Mouse (Mus musculus): ENCODE data around the gene Ltbp3. TPM values are rescaled to one million over a fixed set of nuclear protein-coding genes. Genes with fewer than 3 reads are reported as not detected.

Ltbp3 gene
- polyA plus RNA-seq, 1 experiment from 2014 or later: 15.5 TPM

- WGBS (ENCODE audit: missing documents): under 1% methylated on average over 37 of the region's 37 CpGs
- Histone ChIP-seq H3K4me3 (ENCODE audit: inconsistent target) (peak within 1 kb of the TSS; percentile 96), H3K36me3 (ENCODE audit: inconsistent target) (no peaks in the 10 kb centered on the region), H3K27ac (peak within 1 kb of the TSS; percentile 100), H3K79me2 (ENCODE audit: inconsistent target) (peaks cover 52% of the 10 kb centered on the region)
These were observed 11.3 kb upstream of the Ltbp3 start, which contains the start of gene Fam89b for GRCm38 (mm10) chr19:5729444-5729815. TSS of gene Fam89b (minus strand) at chr19:5729653.

- Histone ChIP-seq H3K4me3 (ENCODE audit: inconsistent target) (peak overlapping the region; percentile 64), H3K36me3 (ENCODE audit: inconsistent target) (no peaks in the 10 kb centered on the region), H3K79me2 (ENCODE audit: inconsistent target) (peaks cover 45% of the 10 kb centered on the region), H3K27ac (no peak overlapping the region)
- WGBS (ENCODE audit: missing documents): 82% methylated on average over 26 of the region's 29 CpGs
These were observed 10.2 kb upstream of the Ltbp3 start for GRCm38 (mm10) chr19:5730314-5731186.

GRCm38 (mm10) chr19:5731264-5731978 lies 9.3 kb upstream of the Ltbp3 start:
- Histone ChIP-seq H3K79me2 (ENCODE audit: inconsistent target) (peaks cover 38% of the 10 kb centered on the region), H3K27ac (no peak overlapping the region), H3K4me3 (ENCODE audit: inconsistent target) (peak overlapping the region; percentile 64), H3K36me3 (ENCODE audit: inconsistent target) (no peaks in the 10 kb centered on the region)
- 2% methylated on average over 47 of the region's 47 CpGs for WGBS (ENCODE audit: missing documents)

GRCm38 (mm10) chr19:5734325-5734724 lies 6.4 kb upstream of the Ltbp3 start:
- Histone ChIP-seq H3K79me2 (ENCODE audit: inconsistent target) (peaks cover 15% of the 10 kb centered on the region; the same call in 1 of the 2 replicates), H3K36me3 (ENCODE audit: inconsistent target) (no peaks in the 10 kb centered on the region), H3K27ac (no peak overlapping the region), H3K4me3 (ENCODE audit: inconsistent target) (no peak overlapping the region)
- 74% methylated on average over 8 of the region's 9 CpGs for WGBS (ENCODE audit: missing documents)

- Histone ChIP-seq H3K79me2 (ENCODE audit: inconsistent target) (no peaks in the 10 kb centered on the region), H3K36me3 (ENCODE audit: inconsistent target) (no peaks in the 10 kb centered on the region), H3K4me3 (ENCODE audit: inconsistent target) (no peak overlapping the region), H3K27ac (no peak overlapping the region)
- WGBS (ENCODE audit: missing documents): 81% methylated on average over 2 of the region's 2 CpGs
These were observed 1.3 kb upstream of the Ltbp3 start for GRCm38 (mm10) chr19:5739446-5739845.

- WGBS (ENCODE audit: missing documents): 3% methylated on average over 52 of the region's 55 CpGs
- H3K36me3 ChIP-seq (ENCODE audit: inconsistent target): no peaks in the 10 kb centered on the region
- no peak overlapping the region for H3K4me3 ChIP-seq (ENCODE audit: inconsistent target)
- no peaks in the 10 kb centered on the region for H3K79me2 ChIP-seq (ENCODE audit: inconsistent target)
- H3K27ac ChIP-seq: no peak overlapping the region
These were observed 1.0 kb downstream of the Ltbp3 start for GRCm38 (mm10) chr19:5741641-5742240.

- Histone ChIP-seq H3K36me3 (ENCODE audit: inconsistent target) (no peaks in the 10 kb centered on the region), H3K79me2 (ENCODE audit: inconsistent target) (no peaks in the 10 kb centered on the region), H3K27ac (no peak overlapping the region), H3K4me3 (ENCODE audit: inconsistent target) (no peak overlapping the region)
- WGBS (ENCODE audit: missing documents): 27% methylated on average over 30 of the region's 32 CpGs
These were observed 1.5 kb downstream of the Ltbp3 start for GRCm38 (mm10) chr19:5742241-5742641.

- H3K27ac ChIP-seq: no peak overlapping the region
- no peaks in the 10 kb centered on the region for H3K79me2 ChIP-seq (ENCODE audit: inconsistent target)
- H3K4me3 ChIP-seq (ENCODE audit: inconsistent target): no peak overlapping the region
- 34% methylated on average over 5 of the region's 5 CpGs for WGBS (ENCODE audit: missing documents)
- H3K36me3 ChIP-seq (ENCODE audit: inconsistent target): no peaks in the 10 kb centered on the region
These were observed 2.9 kb downstream of the Ltbp3 start for GRCm38 (mm10) chr19:5743576-5743975.

- Histone ChIP-seq H3K36me3 (ENCODE audit: inconsistent target) (no peaks in the 10 kb centered on the region), H3K27ac (no peak overlapping the region), H3K4me3 (ENCODE audit: inconsistent target) (no peak overlapping the region), H3K79me2 (ENCODE audit: inconsistent target) (no peaks in the 10 kb centered on the region)
- WGBS (ENCODE audit: missing documents): 66% methylated on average over 26 of the region's 36 CpGs
These were observed 5.3 kb downstream of the Ltbp3 start for GRCm38 (mm10) chr19:5745756-5746710.

GRCm38 (mm10) chr19:5746907-5747363 lies 6.2 kb downstream of the Ltbp3 start:
- WGBS (ENCODE audit: missing documents): 87% methylated on average over 12 of the region's 12 CpGs
- no peak overlapping the region for H3K4me3 ChIP-seq (ENCODE audit: inconsistent target)
- no peak overlapping the region for H3K27ac ChIP-seq
- no peaks in the 10 kb centered on the region for H3K79me2 ChIP-seq (ENCODE audit: inconsistent target)
- H3K36me3 ChIP-seq (ENCODE audit: inconsistent target): no peaks in the 10 kb centered on the region

- H3K36me3 ChIP-seq (ENCODE audit: inconsistent target): no peaks in the 10 kb centered on the region
- 81% methylated on average over 2 of the region's 6 CpGs for WGBS (ENCODE audit: missing documents)
- no peaks in the 10 kb centered on the region for H3K79me2 ChIP-seq (ENCODE audit: inconsistent target)
- H3K4me3 ChIP-seq (ENCODE audit: inconsistent target): no peak overlapping the region
- no peak overlapping the region for H3K27ac ChIP-seq
These were observed 8.8 kb downstream of the Ltbp3 start for GRCm38 (mm10) chr19:5749476-5749875.

- Histone ChIP-seq H3K79me2 (ENCODE audit: inconsistent target) (no peaks in the 10 kb centered on the region), H3K27ac (no peak overlapping the region), H3K36me3 (ENCODE audit: inconsistent target) (no peaks in the 10 kb centered on the region), H3K4me3 (ENCODE audit: inconsistent target) (no peak overlapping the region)
- 89% methylated on average over 22 of the region's 22 CpGs for WGBS (ENCODE audit: missing documents)
These were observed 10.2 kb downstream of the Ltbp3 start for GRCm38 (mm10) chr19:5750951-5751350.

- H3K4me3 ChIP-seq (ENCODE audit: inconsistent target): no peak overlapping the region
- 89% methylated on average over 13 of the region's 20 CpGs for WGBS (ENCODE audit: missing documents)
- no peaks in the 10 kb centered on the region for H3K36me3 ChIP-seq (ENCODE audit: inconsistent target)
- H3K79me2 ChIP-seq (ENCODE audit: inconsistent target): no peaks in the 10 kb centered on the region
- H3K27ac ChIP-seq: no peak overlapping the region
These were observed 11.0 kb downstream of the Ltbp3 start for GRCm38 (mm10) chr19:5751742-5752141.

Data from macrophage (primary cell).